Mouse (Mus musculus) bone marrow, adult 2 months (tissue): ENCODE measurements around the gene Zfp281.

Experiments
- CTCF ChIP-seq: fragments of 200-500 bp; IDR thresholded peaks from 2 replicates; pipeline ENCODE4 v1.5.1; 2011; ENCODE audit warnings: low read length, control low read depth; ENCODE audit not compliant: control insufficient read depth, insufficient read depth
- POLR2A ChIP-seq: fragments of 200-500 bp; IDR thresholded peaks from 2 replicates; pipeline ENCODE4 v1.6.1; 2011; ENCODE audit warnings: low read depth, mild to moderate bottlenecking, control low read depth, low read length, borderline replicate concordance; ENCODE audit not compliant: control insufficient read depth

GRCm38 (mm10) chr1:136627591-136627990, 2.9 kb downstream of the Zfp281 start:
- TF ChIP-seq POLR2A: no peak
- no peak for TF ChIP-seq CTCF
